Mouse (Mus musculus) brain, adult 2 months (tissue): ENCODE data around the gene Igsf9b.

ENCODE experiments used
- DNase-seq: peaks from one replicate; pipeline ENCODE4 v3.0.0; 2011; ENCODE audit warnings: low read depth, low spot score

The Igsf9b gene

DNA sequence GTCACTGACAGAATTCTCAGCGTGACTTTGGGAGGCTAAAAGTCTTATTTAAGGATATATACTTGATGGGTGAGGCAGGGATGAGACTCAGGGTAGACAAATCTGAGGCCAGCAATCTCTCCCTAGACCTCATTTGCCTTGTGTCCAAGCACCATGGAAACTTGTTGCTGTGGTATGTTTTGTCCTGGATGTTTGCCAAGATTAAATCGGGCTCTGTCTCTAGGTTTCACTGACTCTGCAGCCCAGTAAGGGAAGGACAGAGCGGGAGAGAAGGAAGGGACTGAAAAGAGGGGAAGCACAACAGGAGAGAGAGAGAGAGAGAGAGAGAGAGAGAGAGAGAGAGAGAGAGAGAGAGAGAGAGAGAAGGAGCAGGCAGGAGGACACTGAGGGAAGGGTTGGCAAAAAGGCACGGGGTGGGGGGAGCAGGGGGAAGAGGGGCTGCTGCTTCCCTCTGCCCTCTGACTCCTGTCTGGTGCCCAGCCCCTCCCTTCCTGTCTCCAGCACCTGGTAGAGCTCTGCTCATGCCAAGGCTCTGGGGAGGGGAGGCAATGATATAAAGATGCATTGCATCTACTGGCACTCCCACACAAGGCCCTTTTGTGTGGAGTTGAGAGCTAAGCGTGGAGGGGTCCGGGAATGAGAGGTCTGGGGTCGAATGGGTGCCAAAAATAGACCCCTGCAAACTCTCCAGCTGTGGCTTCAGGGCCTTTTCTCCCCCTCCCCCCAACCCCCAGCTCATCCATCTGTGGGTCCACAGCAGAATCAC lies 9.3 kb upstream of the Igsf9b start:
- peak; percentile 44 for DNase-seq

GRCm38 (mm10) chr9:27294380-27294779 lies 4.6 kb upstream of the Igsf9b start:
- peak; percentile 56 for DNase-seq

- peak; percentile 42 for DNase-seq
Measured at GRCm38 (mm10) chr9:27299286-27300187, 533 bp downstream of the Igsf9b start.

- peak; percentile 78 for DNase-seq
Measured at GRCm38 (mm10) chr9:27300188-27300691, 1.2 kb downstream of the Igsf9b start.

DNA sequence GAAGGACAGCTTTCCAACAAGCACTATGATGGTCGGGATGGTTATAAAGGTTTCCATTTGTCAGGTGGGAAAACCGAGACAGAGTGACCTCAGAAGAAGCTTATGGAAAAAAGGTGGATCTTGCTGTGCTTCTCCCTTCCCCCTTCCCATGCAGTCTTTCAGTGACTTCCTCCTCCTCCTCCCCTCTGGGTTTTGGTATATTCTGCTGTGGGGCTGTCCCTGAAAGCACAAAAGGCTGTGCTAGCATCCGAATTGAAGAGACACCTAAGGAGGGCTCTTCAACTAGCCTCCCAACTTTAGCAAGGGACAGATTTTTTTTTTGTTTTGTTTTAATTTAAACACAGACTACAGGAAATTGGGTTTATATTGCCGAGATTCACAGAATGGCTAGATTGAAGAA lies 1.7 kb downstream of the Igsf9b start:
- peak; percentile 78 for DNase-seq

GRCm38 (mm10) chr9:27301486-27301885 lies 2.5 kb downstream of the Igsf9b start:
- DNase-seq, result peak; percentile 35

GRCm38 (mm10) chr9:27302291-27302690 lies 3.3 kb downstream of the Igsf9b start:
- DNase-seq, result peak; percentile 80

GRCm38 (mm10) chr9:27303571-27304484 lies 4.8 kb downstream of the Igsf9b start:
- peak; percentile 48 for DNase-seq

DNA sequence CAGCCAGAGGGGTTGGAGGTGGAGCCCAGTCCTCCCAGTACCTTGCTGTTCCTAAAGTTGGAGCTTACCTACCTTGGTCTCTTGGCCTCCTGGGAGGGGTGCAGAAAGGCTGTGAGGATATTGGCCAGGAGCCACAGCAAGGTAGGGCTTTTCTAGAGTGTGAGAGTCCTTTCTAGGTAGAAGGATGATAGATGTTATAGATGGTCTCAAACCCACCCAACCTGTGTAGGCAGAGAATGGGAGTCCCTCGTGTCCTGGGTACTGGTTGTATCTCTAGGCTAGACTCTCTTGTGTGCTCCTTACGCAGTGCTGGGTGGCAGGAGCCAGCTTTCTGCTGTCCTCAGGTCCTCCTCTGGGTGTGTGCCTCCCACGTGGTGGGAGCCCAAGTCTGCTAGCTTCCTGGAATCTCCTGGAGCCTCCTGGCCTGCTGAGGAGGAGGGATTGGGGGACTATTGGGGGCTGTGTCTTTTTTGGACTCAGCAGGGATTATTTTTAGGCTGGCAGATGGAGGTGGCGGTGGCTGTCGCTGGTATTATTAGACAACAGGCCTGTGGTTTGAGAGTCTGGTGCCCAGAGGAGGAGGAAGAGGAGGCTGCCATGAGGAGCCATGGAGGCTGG lies 5.6 kb downstream of the Igsf9b start:
- peak; percentile 90 for DNase-seq

DNA sequence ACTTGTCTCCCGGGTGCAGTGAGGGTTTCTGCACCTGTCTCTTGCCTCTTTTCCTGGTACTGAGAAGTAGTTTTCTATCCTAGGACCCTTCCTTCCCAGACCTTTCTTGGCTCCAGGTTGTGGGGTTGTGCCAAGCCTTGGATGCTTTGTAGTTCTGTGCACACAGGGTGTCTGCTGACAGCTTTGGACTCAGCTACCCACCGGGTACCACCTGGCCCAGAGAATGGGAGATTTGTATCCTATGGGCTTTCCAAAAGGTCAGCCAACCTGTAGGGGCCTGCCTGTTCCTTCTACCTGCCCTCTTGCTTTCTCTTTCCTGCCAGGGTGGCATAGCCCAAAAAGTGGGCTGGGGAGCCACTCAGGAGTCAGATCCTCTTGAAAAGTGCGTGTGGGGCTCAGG lies 6.5 kb downstream of the Igsf9b start:
- DNase-seq, result peak; percentile 85

DNA sequence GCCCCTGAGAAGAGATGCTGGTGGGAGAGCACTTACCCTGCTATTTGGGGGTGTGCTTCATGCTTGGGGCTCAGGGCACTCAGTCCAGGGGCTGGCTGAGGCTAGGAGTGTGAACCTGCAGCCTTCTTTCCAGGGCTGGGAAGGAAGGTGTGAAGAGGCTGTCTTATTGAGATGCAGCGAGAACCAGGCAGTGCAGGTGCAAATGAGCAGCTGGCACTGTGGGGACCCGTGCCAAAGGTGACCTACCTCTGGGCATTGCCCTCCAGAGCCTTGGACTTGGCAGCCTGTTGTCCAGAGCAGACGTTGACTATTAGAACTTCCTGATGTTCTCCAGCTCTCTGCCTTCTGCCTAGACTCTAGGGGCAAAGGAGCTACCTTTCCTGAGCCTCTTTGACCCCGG lies 7.6 kb downstream of the Igsf9b start:
- no peak for DNase-seq

DNA sequence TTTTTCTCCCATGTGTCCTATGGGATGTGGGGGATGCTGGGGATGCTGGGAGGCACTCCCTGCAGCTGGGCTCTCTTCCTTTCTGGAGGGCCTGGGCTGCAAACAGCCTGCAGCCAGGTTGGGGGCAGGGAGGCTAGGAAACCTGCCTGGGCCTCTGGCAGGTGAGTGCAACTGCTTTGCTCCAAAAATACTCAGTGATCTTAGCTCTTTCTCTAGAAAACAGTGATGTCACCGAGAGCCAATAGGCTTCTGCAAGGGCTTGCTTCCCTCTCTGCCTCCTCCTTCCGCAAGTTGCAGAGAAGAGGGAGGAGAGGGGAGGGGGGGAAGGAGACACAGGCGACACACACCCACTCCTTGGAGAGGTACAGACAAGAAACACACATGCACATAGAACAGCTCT lies 8.3 kb downstream of the Igsf9b start:
- DNase-seq, result peak; percentile 96

DNA sequence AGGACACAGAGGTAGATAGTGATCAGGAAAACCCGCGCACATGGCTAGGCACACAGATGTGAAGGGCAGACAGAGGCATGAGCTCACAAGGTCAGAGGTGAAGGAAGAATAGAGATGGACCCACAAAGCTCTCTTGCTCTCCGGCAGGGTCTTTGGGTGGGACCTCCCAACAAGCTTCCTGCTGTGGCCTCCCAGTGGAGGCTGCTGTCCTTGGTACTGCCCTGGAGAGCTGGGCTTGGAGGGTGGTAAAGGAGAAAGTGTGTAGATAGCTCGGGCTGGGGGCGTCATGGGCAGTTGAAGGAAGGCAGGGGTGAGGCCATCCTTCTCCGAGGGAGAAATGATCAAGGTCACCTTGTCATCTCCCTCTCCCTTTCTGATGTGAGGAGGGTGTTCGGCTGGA lies 9.0 kb downstream of the Igsf9b start:
- no peak for DNase-seq

DNA sequence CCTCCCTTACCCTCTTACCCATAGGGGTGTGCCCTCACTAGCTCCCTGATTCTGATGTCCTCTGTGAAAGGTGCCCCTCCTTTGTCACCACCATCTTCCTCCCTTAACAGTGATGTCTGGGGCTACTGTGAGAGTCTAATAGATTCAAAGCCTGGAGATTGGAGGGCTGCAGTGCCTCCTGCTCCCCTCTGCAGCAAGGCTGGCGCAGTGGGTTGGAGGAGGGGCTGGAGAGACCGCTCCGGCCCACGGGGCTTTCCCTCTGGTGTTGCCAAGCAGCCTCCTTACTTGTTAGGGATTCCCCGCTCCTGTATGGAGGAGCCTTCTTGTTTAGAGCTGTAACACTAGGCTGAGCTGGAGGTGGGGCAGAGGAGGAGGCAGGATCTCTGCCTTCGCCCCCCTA lies 9.6 kb downstream of the Igsf9b start:
- peak; percentile 83 for DNase-seq

- peak; percentile 82 for DNase-seq
Measured at GRCm38 (mm10) chr9:27310005-27310404, 11.0 kb downstream of the Igsf9b start.

DNA sequence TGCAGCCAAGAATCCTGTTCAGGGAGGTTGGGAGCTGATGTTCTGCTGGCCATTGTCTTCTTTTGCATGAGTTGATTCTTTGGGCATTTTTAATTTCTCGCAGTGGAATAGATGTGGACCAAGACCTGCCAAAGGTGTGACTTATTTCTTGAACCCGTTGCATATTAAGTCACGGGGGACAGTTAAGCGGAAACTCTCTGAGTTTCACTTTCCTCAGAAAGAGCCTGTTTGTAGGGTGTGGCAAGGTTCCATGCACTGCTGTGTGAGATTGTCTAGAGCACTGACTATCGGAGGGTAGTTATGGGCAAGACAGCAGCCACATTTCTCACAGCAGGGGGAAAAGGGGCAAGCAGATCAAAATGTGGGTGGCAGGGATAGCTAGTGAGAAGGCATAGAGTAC lies 14.4 kb downstream of the Igsf9b start:
- no peak for DNase-seq

DNA sequence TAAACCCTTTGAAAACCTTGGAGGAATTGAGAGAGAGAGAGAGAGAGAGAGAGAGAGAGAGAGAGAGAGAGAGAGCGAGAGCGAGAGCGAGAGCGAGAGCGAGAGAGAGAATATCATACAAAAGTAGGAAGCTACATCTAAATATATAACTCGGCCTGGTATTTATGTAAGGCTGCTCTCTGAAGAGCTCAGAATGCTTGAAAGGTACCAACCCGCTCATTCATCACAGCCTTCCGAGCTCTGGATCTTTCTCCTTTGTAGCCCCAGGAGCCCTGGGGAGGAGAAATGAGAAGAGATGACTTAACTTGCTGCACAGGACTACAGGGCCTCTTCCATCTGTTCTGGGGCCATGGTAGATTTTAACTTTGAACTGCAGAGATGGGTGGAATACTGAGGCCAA lies 22.3 kb downstream of the Igsf9b start:
- peak; percentile 70 for DNase-seq

DNA sequence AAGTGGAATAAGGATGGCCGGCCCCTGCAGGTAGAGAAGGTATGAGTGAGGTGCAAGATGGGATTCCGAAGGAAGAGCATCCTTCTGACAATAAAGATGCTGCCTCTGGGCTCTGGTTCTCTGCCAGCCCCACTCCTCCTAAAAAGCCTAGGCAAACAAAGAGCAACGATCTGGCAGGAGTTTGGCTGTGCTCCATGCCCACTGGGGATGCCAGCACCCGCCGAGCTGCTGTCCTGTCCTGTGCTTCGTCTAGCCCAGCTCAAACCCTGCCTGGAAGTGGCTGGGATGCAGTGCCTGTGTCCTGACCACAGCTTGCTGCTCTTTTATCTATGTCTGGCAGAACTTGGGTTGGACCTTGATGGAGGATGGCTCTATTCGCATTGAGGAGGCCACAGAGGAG lies 23.3 kb downstream of the Igsf9b start:
- DNase-seq, result peak; percentile 57

GRCm38 (mm10) chr9:27323412-27323811 lies 24.4 kb downstream of the Igsf9b start:
- DNase-seq, result no peak

DNA sequence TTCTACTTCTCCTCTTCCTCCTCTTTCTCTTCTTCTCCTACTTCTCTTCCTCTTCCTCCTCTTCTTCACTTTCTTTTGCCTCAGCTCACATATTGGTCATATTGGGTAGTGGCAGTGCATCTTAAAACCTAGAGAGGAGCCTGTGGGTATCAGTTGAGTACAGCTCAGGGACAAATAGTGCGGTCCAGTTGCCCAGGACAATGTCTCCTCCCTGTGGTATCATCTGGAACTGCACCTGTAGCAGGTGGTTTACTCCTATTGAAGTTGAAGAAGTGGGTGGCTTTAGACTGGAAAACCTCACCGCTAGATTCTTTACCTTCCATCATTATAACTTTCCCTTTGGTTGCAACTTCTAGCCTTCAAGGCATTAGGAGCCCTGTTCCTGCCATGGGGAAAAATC lies 26.9 kb downstream of the Igsf9b start:
- DNase-seq, result peak; percentile 88

- no peak for DNase-seq
Measured at GRCm38 (mm10) chr9:27327558-27327957, 28.6 kb downstream of the Igsf9b start.
